Mouse (Mus musculus) G1E-ER4 (cell line): ENCODE measurements around the gene Rem2. TPM values are rescaled to one million over a fixed set of nuclear protein-coding genes. Genes with fewer than 3 reads are reported as not detected.

Source experiments
- GATA1 ChIP-seq: IDR thresholded peaks from one replicate; pipeline ENCODE4 v1.8.0; 2012; ENCODE audit warnings: low read length, inconsistent platforms
- polyA plus RNA-seq: library from polyadenylated mRNA; stranded (reverse); fragments of >175 nt; gene quantifications from 2 replicates; pipeline ENCODE4 v1.2.3, GENCODE M21; 2012

Gene Rem2
- polyA plus RNA-seq, 1 experiment: 0.32 TPM

GRCm38 (mm10) chr14:54471467-54471866 lies 4.4 kb upstream of the Rem2 start:
- no peak for TF ChIP-seq GATA1

DNA sequence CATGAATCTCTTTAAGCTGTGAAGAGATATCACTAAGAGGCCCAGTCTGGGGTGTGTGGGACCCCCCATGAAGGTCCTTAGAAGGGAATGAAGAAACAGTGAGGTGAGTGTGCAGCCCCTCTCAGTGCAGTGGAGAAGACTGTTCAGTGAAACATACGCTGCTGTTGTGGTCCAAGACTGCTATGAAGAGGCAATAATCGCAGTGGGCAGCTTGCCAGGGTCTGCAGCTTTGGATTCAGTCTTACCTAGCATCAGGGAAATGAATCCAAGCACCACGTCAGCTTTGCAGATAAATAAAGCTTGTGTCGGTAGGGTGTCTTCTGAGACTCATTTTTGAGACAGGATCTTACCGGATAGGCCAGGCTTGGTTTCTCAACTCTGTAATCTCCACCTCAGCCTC lies 3.2 kb upstream of the Rem2 start:
- TF ChIP-seq GATA1: no peak

DNA sequence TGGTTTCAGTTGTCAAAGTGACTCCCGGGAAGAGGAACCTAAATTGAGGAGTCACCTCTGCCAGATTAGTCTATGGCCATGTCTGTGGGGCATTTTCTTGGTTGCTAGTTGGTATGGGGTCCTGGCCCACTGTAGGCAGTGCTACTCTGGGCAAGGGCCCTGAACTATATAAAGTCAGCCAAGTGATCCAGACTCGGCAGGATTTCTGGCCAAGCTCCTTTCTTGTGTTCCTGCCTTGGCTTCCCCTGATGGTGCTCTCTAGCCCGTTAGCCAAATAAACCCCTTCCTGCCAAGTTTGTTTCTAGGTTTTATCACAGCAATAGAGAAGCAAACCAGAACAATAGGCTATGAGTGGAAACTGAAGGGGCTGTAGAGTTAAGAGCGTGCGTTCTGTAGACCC lies 1.2 kb upstream of the Rem2 start:
- TF ChIP-seq GATA1: no peak

- no peak for TF ChIP-seq GATA1
These were observed 1.4 kb downstream of the Rem2 start for GRCm38 (mm10) chr14:54477172-54477909.

DNA sequence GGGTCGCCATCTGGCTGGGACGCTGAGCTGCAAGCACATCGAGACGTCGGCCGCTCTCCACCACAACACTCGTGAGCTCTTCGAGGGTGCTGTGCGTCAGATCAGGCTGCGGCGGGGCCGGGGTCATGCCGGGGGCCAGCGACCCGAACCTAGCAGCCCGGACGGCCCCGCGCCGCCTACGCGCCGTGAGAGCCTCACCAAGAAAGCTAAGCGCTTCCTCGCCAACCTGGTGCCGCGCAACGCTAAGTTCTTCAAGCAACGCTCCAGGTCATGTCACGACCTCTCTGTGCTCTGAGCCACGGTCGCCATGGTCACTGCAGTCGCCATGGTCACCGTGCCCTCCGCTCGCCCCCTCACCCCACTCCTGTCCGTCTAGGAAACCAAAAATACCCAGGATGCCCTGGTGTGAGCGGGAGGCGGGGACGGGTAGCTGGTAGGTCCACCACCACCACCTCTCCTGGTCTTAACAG lies 3.6 kb downstream of the Rem2 start:
- TF ChIP-seq GATA1: no peak

GRCm38 (mm10) chr14:54480673-54481072 lies 4.8 kb downstream of the Rem2 start:
- TF ChIP-seq GATA1: no peak

DNA sequence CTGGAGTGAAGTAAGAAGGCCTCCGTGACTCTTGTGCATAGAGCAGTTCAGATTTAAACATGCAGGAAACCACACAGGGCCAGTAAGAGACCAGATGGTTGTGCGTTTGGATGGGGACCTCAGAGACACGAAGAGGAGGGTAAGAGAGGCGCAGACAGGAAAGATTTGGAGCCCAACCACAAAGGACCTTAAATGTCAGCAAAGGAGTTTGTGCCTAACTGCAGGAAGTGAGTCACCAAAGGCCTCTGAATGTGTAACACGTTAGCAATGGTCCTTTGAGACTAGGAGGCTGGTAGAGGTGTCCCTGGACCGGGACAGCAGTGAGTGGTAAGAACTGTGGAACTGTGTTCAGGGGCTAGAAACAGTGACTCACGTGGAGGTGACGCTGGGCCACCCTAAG lies 5.5 kb downstream of the Rem2 start:
- TF ChIP-seq GATA1: no peak

GRCm38 (mm10) chr14:54482498-54482897 lies 6.6 kb downstream of the Rem2 start:
- TF ChIP-seq GATA1: no peak

DNA sequence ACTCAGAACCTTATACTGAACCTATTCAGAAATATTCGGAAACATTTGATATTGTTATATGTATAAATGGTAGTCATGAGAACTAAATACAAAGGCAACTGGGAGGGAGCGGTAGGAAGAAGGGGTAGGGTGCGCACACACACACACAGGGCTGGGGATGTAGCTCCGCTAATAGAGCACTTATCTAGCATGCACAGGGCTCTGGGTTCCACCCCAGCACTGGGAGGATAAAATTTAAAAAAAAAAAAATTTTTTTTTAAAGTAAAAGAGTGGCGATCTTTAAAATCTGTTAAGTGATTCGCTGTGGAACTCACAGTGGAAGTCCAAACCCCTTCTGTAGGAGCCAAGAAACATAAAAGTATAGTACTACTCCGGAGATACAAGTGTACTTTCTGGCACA lies 10.0 kb downstream of the Rem2 start:
- TF ChIP-seq GATA1: no peak

- TF ChIP-seq GATA1: no peak
These were observed 11.8 kb downstream of the Rem2 start for GRCm38 (mm10) chr14:54487732-54488131.

- no peak for TF ChIP-seq GATA1
These were observed 12.4 kb downstream of the Rem2 start for GRCm38 (mm10) chr14:54488350-54488749.

GRCm38 (mm10) chr14:54492345-54493131 lies 16.6 kb downstream of the Rem2 start:
- no peak for TF ChIP-seq GATA1

DNA sequence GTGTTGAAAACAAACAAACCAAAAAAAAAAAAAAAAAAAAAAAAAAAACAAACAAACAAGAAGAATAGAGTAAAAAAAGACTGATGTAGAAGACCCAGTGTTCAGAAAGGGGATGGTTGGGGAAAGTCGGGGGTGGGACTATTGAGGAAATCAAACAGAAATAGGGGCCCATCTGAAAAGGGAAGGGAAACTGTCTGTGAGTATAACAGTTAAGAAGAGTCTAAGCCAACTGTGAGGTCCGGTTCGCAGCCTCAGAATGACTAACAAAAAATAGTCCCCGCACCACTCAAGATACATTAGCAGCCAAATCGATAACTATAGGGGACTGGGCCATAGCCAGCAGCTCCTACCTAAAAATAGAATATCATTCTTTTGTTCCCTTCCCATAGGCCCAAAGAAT lies 17.3 kb downstream of the Rem2 start:
- TF ChIP-seq GATA1: no peak

GRCm38 (mm10) chr14:54494234-54494633 lies 18.3 kb downstream of the Rem2 start:
- TF ChIP-seq GATA1: no peak

GRCm38 (mm10) chr14:54496706-54497105 lies 20.8 kb downstream of the Rem2 start:
- no peak for TF ChIP-seq GATA1

- no peak for TF ChIP-seq GATA1
These were observed 23.4 kb downstream of the Rem2 start for GRCm38 (mm10) chr14:54499330-54499729.

DNA sequence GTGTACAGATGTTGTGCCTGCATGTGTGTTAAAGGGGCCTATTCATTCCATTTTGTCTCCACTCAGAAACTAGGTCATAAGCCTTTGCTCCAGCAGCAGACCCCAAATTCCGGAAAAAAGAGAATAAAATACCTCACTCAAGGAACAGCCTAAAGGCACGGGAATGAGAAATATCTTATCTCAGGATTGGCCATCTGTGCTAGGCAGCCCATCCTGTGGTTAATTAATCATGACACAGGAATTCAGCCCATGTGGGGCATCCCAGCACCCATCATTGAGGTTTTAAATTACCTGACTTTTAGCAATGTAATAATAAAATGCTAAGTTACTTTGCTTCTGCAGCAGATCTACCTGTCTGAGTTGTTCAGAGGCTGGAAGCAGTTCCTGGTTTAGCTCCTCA lies 25.5 kb downstream of the Rem2 start:
- TF ChIP-seq GATA1: peak; percentile 52
